Mouse (Mus musculus): ENCODE measurements at regions not wholly inside any gene's neighbourhood (a gene's known extent, or its start where the extent isn't known, plus 50 kb on each side); places are given as distances from the start of the nearest gene placed in this dataset.
"Not testable (repeated sequence)": the region's sequence is repeated elsewhere in the genome, so short reads cannot be mapped to it uniquely, and the experiment has no call there.

GRCm38 (mm10) chr15:5891188-5891587 is 408.4 kb upstream of the Dab2 start:
- no peak overlapping the region for H3K4me3 ChIP-seq (ENCODE audit: low read depth, low read length)
- no peaks in the 10 kb centered on the region for H3K27me3 ChIP-seq (replicated peaks; ENCODE audit: control insufficient read depth, insufficient read depth, low read length)
- no peaks in the 10 kb centered on the region for H3K36me3 ChIP-seq (ENCODE audit: control insufficient read depth, insufficient read depth, low read length)
- no peaks in the 10 kb centered on the region for H3K4me1 ChIP-seq (ENCODE audit: control insufficient read depth, insufficient read depth, low read length)
- ATAC-seq = no peak
- H3K27ac ChIP-seq (ENCODE audit: low read depth, low read length) = no peak overlapping the region
- no peak overlapping the region for H3K4me2 ChIP-seq (ENCODE audit: low read length)
- no peak overlapping the region for H3K9ac ChIP-seq (ENCODE audit: low read length)
- no peaks in the 10 kb centered on the region for H3K9me3 ChIP-seq (replicated peaks; ENCODE audit: control insufficient read depth, low read length)
- no peak for DNase-seq (ENCODE audit: low spot score)
- 91% methylated on average over 3 of the region's 3 CpGs for WGBS

DNA sequence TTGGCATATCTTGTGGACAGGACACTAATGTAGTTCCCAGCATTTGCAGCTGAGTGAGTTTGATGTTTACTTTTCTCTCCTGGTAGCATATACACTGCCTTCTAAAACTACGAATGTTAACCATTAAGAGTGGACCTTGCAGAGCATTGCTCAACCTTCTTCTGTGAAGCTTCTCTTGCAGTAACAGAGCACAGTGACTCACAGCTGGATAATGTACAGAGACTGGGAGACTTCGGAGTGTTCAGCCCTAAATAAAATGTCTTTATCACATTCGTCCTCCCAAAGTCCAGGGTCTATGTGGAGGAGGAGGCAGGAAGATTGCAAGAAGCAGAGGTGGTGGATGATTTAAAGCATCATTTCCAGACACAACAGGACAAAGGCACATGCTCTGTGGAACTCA is 407.6 kb upstream of the Dab2 start:
- Histone ChIP-seq H3K36me3 (ENCODE audit: control insufficient read depth, insufficient read depth, low read length) (no peaks in the 10 kb centered on the region), H3K9ac (ENCODE audit: low read length) (no peak overlapping the region), H3K9me3 (replicated peaks; ENCODE audit: control insufficient read depth, low read length) (no peaks in the 10 kb centered on the region), H3K4me3 (ENCODE audit: low read depth, low read length) (no peak overlapping the region), H3K4me1 (ENCODE audit: control insufficient read depth, insufficient read depth, low read length) (no peaks in the 10 kb centered on the region), H3K27ac (ENCODE audit: low read depth, low read length) (no peak overlapping the region), H3K4me2 (ENCODE audit: low read length) (no peak overlapping the region), H3K27me3 (replicated peaks; ENCODE audit: control insufficient read depth, insufficient read depth, low read length) (no peaks in the 10 kb centered on the region)
- ATAC-seq (no peak), DNase-seq (ENCODE audit: low spot score) (no peak)
- WGBS = 86% methylated on average over 3 of the region's 3 CpGs

DNA sequence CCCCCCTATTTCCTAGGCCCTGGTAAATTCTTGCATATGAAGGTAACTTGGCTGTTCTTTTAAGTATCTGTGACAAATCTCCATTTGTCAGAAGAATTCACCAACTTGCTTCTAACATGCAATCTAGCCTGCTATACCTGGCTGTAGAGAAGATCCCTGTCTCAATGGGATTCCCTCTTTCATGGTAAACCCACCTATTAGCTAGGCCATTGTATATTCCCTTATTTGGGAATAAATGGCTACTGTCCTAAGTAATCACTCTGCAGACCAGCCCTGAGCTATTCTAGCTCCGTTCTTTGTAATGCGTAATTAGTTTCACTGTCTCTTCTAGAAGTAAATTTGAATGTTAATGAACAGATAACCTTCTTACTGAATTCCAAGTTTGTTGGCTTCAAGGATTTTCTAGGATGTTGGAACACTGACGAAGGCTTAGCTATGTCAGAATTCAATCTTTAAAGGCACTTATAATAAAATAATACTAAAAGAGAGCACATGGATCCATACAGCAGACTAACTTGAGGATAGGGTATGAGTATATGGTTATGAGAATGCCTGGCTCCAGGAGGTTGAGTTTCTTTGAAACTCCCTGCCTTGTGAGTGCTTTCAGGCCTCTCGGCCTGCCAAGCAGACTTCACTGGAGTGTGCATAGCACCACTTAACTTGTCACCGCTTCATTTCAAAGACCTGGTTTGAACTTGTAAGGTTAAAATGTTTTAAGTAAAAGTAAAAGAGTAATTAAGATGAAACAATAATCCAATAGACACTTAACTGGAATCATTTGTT is 403.7 kb upstream of the Dab2 start:
- not testable (repeated sequence) for H3K27ac ChIP-seq (ENCODE audit: low read depth, low read length); ATAC-seq; H3K27me3 ChIP-seq (replicated peaks; ENCODE audit: control insufficient read depth, insufficient read depth, low read length); H3K4me3 ChIP-seq (ENCODE audit: low read depth, low read length); H3K9ac ChIP-seq (ENCODE audit: low read length); DNase-seq (ENCODE audit: low spot score); H3K4me2 ChIP-seq (ENCODE audit: low read length); H3K9me3 ChIP-seq (replicated peaks; ENCODE audit: control insufficient read depth, low read length); H3K36me3 ChIP-seq (ENCODE audit: control insufficient read depth, insufficient read depth, low read length); H3K4me1 ChIP-seq (ENCODE audit: control insufficient read depth, insufficient read depth, low read length)
- 63% methylated on average over 5 of the region's 5 CpGs for WGBS

- Histone ChIP-seq H3K4me1 (ENCODE audit: control insufficient read depth, insufficient read depth, low read length) (no peaks in the 10 kb centered on the region), H3K27ac (ENCODE audit: low read depth, low read length) (no peak overlapping the region), H3K4me3 (ENCODE audit: low read depth, low read length) (no peak overlapping the region), H3K4me2 (ENCODE audit: low read length) (no peak overlapping the region), H3K9me3 (replicated peaks; ENCODE audit: control insufficient read depth, low read length) (no peaks in the 10 kb centered on the region), H3K27me3 (replicated peaks; ENCODE audit: control insufficient read depth, insufficient read depth, low read length) (no peaks in the 10 kb centered on the region), H3K9ac (ENCODE audit: low read length) (no peak overlapping the region), H3K36me3 (ENCODE audit: control insufficient read depth, insufficient read depth, low read length) (no peaks in the 10 kb centered on the region)
- DNase-seq (ENCODE audit: low spot score) (peak; percentile 64), ATAC-seq (peak; percentile 52; the same call in 1 of the 2 replicates)
- WGBS = 7% methylated on average over 2 of the region's 2 CpGs
Measured at GRCm38 (mm10) chr15:5915261-5915660, 384.3 kb upstream of the Dab2 start.

GRCm38 (mm10) chr15:5920058-5920457 is 379.5 kb upstream of the Dab2 start:
- DNase-seq (ENCODE audit: low spot score) (no peak), ATAC-seq (no peak)
- Histone ChIP-seq H3K9me3 (replicated peaks; ENCODE audit: control insufficient read depth, low read length) (no peaks in the 10 kb centered on the region), H3K9ac (ENCODE audit: low read length) (no peak overlapping the region), H3K4me3 (ENCODE audit: low read depth, low read length) (no peak overlapping the region), H3K27ac (ENCODE audit: low read depth, low read length) (no peak overlapping the region), H3K27me3 (replicated peaks; ENCODE audit: control insufficient read depth, insufficient read depth, low read length) (no peaks in the 10 kb centered on the region), H3K36me3 (ENCODE audit: control insufficient read depth, insufficient read depth, low read length) (no peaks in the 10 kb centered on the region), H3K4me2 (ENCODE audit: low read length) (no peak overlapping the region), H3K4me1 (ENCODE audit: control insufficient read depth, insufficient read depth, low read length) (no peaks in the 10 kb centered on the region)
- 70% methylated on average over 4 of the region's 4 CpGs for WGBS

DNA sequence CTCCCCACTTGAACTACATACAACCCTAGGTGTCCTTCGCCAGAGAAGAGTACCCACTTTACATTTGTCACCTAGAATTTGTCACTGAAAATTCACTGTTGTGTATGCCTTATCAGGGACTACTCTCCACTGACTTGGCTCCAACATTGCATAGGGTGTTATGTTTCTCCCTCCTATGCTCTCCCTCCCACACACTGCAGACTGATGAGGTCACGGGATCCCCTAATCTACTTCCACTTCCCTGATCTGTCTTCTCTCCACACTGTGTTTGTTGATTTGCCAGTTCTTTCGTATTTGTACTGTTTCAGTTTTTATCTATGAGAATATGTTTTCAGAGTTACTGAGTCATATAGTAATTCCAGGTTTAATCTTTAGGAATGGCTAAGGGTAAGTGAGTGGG is 371.8 kb upstream of the Dab2 start:
- ATAC-seq = no peak

DNA sequence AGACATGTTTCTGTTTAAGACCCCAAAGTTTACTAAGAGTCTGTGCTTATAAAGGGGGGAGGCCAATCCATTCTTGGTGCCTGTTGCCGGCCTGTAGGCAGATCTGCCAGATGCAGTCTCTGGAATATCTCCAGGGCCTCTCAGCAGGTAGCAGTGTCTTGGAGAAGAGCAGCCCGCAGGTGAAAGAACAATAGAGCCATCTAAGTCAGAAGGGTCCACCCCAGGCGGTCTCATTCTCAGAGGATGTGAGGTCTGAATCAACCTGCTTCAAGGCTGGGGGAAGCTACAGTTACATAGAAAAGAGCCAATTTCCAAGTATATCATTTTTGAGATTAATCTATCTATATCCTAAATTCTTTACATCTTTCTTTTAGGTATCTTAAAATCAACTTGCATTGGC is 366.0 kb upstream of the Dab2 start:
- H3K36me3 ChIP-seq (ENCODE audit: control insufficient read depth, insufficient read depth, low read length) = no peaks in the 10 kb centered on the region
- ATAC-seq (no peak), DNase-seq (ENCODE audit: low spot score) (no peak)
- H3K27me3 ChIP-seq (replicated peaks; ENCODE audit: control insufficient read depth, insufficient read depth, low read length) = no peaks in the 10 kb centered on the region
- H3K9ac ChIP-seq (ENCODE audit: low read length) = no peak overlapping the region
- H3K4me1 ChIP-seq (ENCODE audit: control insufficient read depth, insufficient read depth, low read length) = no peaks in the 10 kb centered on the region
- 27% methylated on average over 3 of the region's 3 CpGs for WGBS
- no peak overlapping the region for H3K4me3 ChIP-seq (ENCODE audit: low read depth, low read length)
- no peaks in the 10 kb centered on the region for H3K9me3 ChIP-seq (replicated peaks; ENCODE audit: control insufficient read depth, low read length)
- H3K27ac ChIP-seq (ENCODE audit: low read depth, low read length) = no peak overlapping the region
- H3K4me2 ChIP-seq (ENCODE audit: low read length) = no peak overlapping the region

More for the DNA sequence above, 371.8 kb upstream of the Dab2 start:
- Histone ChIP-seq H3K4me3 (ENCODE audit: low read depth, low read length) (no peak overlapping the region), H3K4me1 (ENCODE audit: control insufficient read depth, insufficient read depth, low read length) (no peaks in the 10 kb centered on the region), H3K27me3 (replicated peaks; ENCODE audit: control insufficient read depth, insufficient read depth, low read length) (no peaks in the 10 kb centered on the region), H3K36me3 (ENCODE audit: control insufficient read depth, insufficient read depth, low read length) (no peaks in the 10 kb centered on the region), H3K9ac (ENCODE audit: low read length) (no peak overlapping the region), H3K4me2 (ENCODE audit: low read length) (no peak overlapping the region), H3K9me3 (replicated peaks; ENCODE audit: control insufficient read depth, low read length) (no peaks in the 10 kb centered on the region), H3K27ac (ENCODE audit: low read depth, low read length) (no peak overlapping the region)
- 84% methylated on average over 3 of the region's 3 CpGs for WGBS
- no peak for DNase-seq (ENCODE audit: low spot score)

- ATAC-seq (no peak), DNase-seq (ENCODE audit: low spot score) (no peak)
- H3K27ac ChIP-seq (ENCODE audit: low read depth, low read length) = no peak overlapping the region
- no peaks in the 10 kb centered on the region for H3K4me1 ChIP-seq (ENCODE audit: control insufficient read depth, insufficient read depth, low read length)
- 82% methylated on average over 2 of the region's 2 CpGs for WGBS
- H3K27me3 ChIP-seq (replicated peaks; ENCODE audit: control insufficient read depth, insufficient read depth, low read length) = no peaks in the 10 kb centered on the region
- no peak overlapping the region for H3K4me2 ChIP-seq (ENCODE audit: low read length)
- no peak overlapping the region for H3K4me3 ChIP-seq (ENCODE audit: low read depth, low read length)
- H3K9ac ChIP-seq (ENCODE audit: low read length) = no peak overlapping the region
- H3K9me3 ChIP-seq (replicated peaks; ENCODE audit: control insufficient read depth, low read length) = no peaks in the 10 kb centered on the region
- H3K36me3 ChIP-seq (ENCODE audit: control insufficient read depth, insufficient read depth, low read length) = no peaks in the 10 kb centered on the region
Measured at GRCm38 (mm10) chr15:5940945-5941344, 358.6 kb upstream of the Dab2 start.

DNA sequence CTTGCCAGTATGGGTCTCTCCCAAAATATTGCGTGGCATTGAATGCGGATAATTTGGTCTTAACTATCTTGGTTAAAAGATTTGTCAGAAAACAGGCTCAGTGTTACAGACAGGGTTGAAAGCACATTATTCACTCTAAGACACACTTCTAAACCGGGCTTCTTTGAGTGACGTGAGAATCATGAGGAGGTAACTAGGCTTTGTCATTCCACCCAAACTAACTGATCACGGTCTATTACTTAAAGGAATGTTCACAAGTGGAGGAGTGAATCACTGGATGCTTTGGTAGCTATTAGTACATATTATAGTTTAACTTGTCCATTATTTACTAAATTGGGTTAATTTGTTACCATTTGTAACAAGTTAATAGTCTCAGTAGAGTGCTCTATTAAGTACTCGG is 352.9 kb upstream of the Dab2 start:
- DNase-seq (ENCODE audit: low spot score) (no peak), ATAC-seq (no peak)
- Histone ChIP-seq H3K36me3 (ENCODE audit: control insufficient read depth, insufficient read depth, low read length) (no peaks in the 10 kb centered on the region), H3K9ac (ENCODE audit: low read length) (no peak overlapping the region), H3K27ac (ENCODE audit: low read depth, low read length) (no peak overlapping the region), H3K4me1 (ENCODE audit: control insufficient read depth, insufficient read depth, low read length) (no peaks in the 10 kb centered on the region), H3K4me2 (ENCODE audit: low read length) (no peak overlapping the region), H3K4me3 (ENCODE audit: low read depth, low read length) (no peak overlapping the region), H3K9me3 (replicated peaks; ENCODE audit: control insufficient read depth, low read length) (no peaks in the 10 kb centered on the region), H3K27me3 (replicated peaks; ENCODE audit: control insufficient read depth, insufficient read depth, low read length) (no peaks in the 10 kb centered on the region)
- WGBS = 89% methylated on average over 6 of the region's 6 CpGs

Data from forebrain, embryonic 14.5 days (tissue).